Mouse (Mus musculus): ENCODE data around the gene Slc39a10. TPM values are rescaled to one million over a fixed set of nuclear protein-coding genes. Genes with fewer than 3 reads are reported as not detected.
"Not testable (repeated sequence)": the region's sequence is repeated elsewhere in the genome, so short reads cannot be mapped to it uniquely, and the experiment has no call there.

Gene Slc39a10
- polyA plus RNA-seq, 1 experiment from 2014 or later, result 82.1 TPM

- H3K4me3 ChIP-seq (ENCODE audit: low read depth, low read length); H3K9ac ChIP-seq (replicated peaks; ENCODE audit: low read depth, low read length); H3K4me1 ChIP-seq (ENCODE audit: control insufficient read depth, insufficient read depth, low read length); H3K9me3 ChIP-seq (ENCODE audit: control insufficient read depth, low read length); ATAC-seq (ENCODE audit: low read depth); H3K27me3 ChIP-seq (ENCODE audit: control insufficient read depth, insufficient read depth, low read length); H3K36me3 ChIP-seq (ENCODE audit: control insufficient read depth, insufficient read depth, low read length); H3K27ac ChIP-seq (ENCODE audit: low read depth, low read length); H3K4me2 ChIP-seq (ENCODE audit: low read depth, low read length): not testable (repeated sequence)
Measured at GRCm38 (mm10) chr1:46769318-46769717, 123.3 kb downstream of the Slc39a10 start.

GRCm38 (mm10) chr1:46764600-46764999 lies 128.1 kb downstream of the Slc39a10 start:
- not testable (repeated sequence) for H3K27me3 ChIP-seq (ENCODE audit: control insufficient read depth, insufficient read depth, low read length)

More at GRCm38 (mm10) chr1:46764600-46764999, 128.1 kb downstream of the Slc39a10 start:
- not testable (repeated sequence) for ATAC-seq (ENCODE audit: low read depth); H3K27ac ChIP-seq (ENCODE audit: low read depth, low read length); H3K36me3 ChIP-seq (ENCODE audit: control insufficient read depth, insufficient read depth, low read length); H3K4me3 ChIP-seq (ENCODE audit: low read depth, low read length); H3K9ac ChIP-seq (replicated peaks; ENCODE audit: low read depth, low read length); H3K4me2 ChIP-seq (ENCODE audit: low read depth, low read length); H3K9me3 ChIP-seq (ENCODE audit: control insufficient read depth, low read length); H3K4me1 ChIP-seq (ENCODE audit: control insufficient read depth, insufficient read depth, low read length)
- WGBS, result 90% methylated on average over 3 of the region's 3 CpGs

Measured in neural tube, embryonic 14.5 days (tissue).